Mouse (Mus musculus) lung, postnatal 25 days (tissue): ENCODE results near the gene Saxo1.

Source experiments
- DNase-seq: peaks from one replicate; pipeline ENCODE4 v3.0.0; 2022; ENCODE audit warnings: low spot score

Saxo1 gene

GRCm38 (mm10) chr4:86558228-86558627 lies at the start of gene Saxo1:
Saxo1 (minus strand) TSS chr4:86558328.
- DNase-seq: no peak

DNA sequence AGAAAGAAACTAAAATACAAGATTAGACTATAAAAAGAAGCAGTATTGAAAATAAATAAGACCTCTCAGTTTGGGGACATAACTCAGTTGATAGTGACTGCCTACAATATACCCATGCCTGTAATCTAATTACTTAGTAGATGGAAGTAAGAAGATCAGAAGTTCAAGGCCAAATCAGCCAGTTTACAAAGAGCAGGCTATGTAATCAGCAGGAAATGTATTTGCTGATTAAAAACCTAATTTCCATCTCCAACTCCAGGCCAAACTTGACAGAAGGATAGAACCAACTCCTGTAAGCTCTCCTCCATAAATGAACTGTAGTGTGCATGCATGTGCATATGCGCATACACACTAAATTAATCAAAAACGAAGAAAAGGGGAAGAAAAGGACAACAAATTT lies 33.2 kb upstream of the Saxo1 start:
- DNase-seq: no peak

DNA sequence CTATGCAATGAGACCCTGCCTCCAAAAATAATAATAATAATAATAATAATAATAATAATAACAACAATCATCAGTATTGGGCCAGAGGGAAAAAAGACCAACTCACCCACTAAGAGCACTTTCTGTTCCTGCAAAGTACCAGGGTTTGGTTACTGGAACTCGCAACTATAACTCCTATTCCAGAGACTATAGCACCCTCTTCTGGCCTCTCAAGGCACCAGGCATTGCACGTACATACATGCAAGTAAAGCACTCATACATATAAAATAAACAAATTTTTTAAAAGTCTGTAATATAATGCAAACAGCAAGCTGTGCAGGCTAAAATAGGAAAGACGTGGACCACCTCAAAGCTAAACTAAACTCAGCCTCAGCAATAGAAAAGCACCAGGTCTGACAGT lies 30.1 kb upstream of the Saxo1 start:
- peak; percentile 19 for DNase-seq

- no peak for DNase-seq
These were observed 22.5 kb upstream of the Saxo1 start for GRCm38 (mm10) chr4:86580591-86580990.

DNA sequence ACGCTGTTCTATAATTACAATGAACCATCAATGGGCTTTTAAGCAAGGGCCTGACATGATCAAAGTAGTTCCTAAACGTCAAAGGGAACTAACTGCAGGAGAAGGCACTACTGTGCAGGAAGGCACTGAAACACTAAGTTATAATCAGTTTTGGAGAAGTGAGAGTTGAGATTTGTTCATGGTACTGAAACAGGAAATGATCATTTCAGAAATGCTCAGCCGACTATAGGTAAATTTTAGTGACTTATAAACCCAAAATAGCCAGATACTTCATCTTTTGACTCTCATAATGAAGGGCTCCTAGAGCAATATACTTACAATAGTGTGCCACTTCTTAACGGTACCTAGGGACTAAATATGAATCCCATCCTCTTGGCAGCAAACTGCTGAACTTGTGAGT lies 21.9 kb upstream of the Saxo1 start:
- DNase-seq: peak; percentile 17

GRCm38 (mm10) chr4:86576630-86577225 lies 18.6 kb upstream of the Saxo1 start:
- no peak for DNase-seq

- no peak for DNase-seq
These were observed 18.0 kb upstream of the Saxo1 start for GRCm38 (mm10) chr4:86576120-86576541.

DNA sequence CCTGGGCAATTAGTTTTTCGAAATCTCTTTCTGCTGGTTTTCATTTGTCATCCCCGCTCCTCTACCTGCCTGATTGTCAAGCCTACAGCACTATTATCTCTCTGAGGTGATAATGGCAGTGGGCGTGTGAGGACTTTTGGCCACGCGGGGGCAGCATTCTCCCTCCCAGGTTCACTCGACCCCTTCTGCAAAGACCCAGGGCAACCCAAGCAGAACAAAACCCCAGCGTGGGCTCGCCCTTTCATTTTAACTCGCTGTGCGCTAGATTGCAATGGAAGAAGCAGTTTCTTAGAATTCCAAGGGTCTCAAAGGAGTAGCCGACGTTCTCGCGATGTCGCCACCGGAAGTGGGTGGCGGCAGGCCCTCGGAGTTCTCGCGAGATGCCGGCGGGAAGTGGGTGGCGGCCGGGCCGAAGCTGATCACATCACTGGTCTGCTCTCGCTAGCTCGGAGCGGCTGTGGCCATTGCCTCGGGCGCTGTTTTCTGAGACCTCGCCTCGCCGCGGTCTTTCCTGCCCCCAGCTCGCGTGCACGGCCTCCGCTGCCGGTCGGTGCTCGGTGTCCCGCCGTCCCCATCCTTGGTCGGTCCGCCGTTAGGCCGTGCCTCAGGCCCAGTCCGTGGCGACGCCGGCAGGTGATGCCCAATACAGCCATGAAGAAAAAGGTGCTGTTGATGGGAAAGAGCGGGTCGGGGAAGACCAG lies 17.3 kb upstream of the Saxo1 start, which contains the start of gene Rraga:
Rraga (plus strand) TSS at position 386 of the 701 bp plus-strand sequence.
- DNase-seq: peak; percentile 97

DNA sequence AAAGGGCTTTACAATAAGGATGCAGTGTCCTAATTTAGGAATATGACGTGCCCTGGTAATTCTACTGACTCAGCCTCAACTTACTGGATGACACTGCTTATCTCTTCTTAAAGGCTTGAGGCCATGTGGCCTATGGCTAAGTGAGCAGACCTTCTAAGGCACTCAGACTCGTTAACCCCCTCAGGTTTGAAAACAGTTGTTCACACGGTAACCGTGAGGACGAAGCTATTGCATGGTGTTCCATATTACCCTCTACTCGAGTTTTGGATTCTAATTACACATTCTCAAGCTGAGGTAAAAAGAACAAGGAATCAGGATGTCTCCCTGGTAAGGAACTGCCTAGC lies 16.8 kb upstream of the Saxo1 start:
- DNase-seq: no peak

DNA sequence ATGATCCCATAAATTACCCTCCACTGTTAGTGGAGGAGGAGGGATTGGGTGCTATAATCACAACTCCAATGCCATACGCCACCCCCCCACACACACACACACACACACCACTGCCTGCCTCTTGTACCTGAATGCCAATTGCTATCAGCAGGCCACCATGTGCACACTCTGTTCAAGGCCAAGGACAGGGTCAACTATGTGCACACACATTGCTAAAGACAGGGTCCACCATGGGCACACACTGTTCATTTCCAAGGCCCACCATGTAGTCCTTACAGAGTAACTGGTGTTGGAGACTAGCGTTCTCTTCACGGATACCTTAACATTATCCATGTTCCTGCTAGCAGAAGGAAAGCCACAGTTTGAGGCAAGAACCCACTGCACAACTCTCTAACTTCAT lies 2.9 kb upstream of the Saxo1 start:
- DNase-seq: no peak

GRCm38 (mm10) chr4:86559006-86559405 lies 878 bp upstream of the Saxo1 start:
- no peak for DNase-seq

DNA sequence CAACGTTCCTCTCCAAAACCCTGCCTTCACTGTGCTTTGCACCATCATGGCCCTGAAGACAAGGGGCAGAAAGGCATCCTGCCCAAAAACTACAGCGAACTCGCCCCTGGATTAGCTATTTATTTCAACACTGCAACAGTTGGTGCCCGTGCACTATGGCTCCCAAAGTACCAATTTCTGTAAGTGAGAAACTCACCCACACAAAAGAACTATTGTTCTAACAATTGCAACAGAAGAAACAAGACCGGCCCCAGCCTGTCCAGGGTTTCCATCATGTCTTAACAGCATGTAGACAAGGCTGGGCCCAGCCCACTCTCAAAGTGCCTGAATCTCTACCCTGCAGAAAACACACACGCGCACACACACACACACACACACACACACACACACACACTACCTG lies 757 bp downstream of the Saxo1 start:
- DNase-seq: no peak

- DNase-seq: peak; percentile 18
These were observed 3.0 kb downstream of the Saxo1 start for GRCm38 (mm10) chr4:86555035-86555707.

- peak; percentile 8 for DNase-seq
These were observed 9.8 kb downstream of the Saxo1 start for GRCm38 (mm10) chr4:86548332-86548731.

DNA sequence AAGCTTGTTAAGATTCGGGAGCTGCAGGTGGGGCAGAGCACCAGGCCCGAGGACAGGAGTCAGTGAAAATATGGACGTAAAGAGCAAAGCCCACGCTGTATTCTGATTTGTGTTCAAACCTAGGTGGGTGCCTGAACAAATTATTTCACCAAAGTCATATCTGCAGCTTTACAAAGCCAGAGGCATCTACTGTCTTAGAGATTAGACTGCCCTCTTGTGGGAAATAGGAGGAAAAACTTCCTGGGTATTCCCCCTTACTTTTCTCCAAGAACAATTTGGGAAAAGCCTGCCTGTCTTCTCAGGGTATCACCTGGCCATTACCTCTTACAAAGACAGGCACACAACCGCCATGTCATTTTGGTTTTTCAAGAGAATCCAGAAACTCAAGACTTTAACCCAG lies 12.5 kb downstream of the Saxo1 start:
- no peak for DNase-seq

- DNase-seq: no peak
These were observed 14.1 kb downstream of the Saxo1 start for GRCm38 (mm10) chr4:86543999-86544398.

DNA sequence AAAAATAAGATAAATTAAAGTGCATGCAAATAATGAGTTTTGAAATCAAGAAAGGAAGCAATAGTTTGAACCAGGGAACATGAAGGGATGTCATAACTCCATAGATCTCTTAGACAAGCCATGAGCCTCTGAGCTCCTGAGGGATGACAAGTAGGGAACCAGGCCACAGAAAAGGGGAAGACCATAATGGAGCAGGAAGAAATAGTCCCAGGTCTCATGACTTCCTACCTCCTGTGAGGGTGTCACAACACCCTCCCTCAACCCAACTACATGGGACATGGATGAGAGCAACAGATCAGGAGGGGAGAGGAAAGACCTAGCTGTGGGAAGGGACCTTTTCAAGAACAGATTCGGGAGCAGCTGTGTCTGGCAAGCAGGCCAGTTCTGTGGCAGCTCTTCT lies 16.6 kb downstream of the Saxo1 start:
- no peak for DNase-seq

GRCm38 (mm10) chr4:86538936-86539335 lies 19.2 kb downstream of the Saxo1 start:
- no peak for DNase-seq

DNA sequence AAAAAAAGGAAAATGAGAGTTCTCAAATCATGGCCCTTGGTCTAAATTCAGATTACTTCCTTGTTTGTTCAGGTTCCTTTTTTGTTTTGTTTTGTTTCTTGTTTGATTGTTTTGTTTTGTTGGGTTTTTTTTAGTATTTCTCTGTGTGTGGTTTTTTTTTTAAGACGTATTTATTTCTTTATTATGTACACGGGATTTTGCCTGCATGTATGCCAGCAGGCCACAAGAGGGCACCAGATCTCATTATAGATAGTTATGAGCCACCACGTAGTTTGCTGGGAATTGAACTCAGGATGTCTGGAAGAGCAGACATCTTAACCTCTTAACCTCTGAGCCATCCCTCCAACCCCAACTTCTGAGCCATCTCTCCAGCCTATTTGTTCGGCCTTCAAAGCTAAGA lies 20.2 kb downstream of the Saxo1 start:
- DNase-seq: peak; percentile 28

DNA sequence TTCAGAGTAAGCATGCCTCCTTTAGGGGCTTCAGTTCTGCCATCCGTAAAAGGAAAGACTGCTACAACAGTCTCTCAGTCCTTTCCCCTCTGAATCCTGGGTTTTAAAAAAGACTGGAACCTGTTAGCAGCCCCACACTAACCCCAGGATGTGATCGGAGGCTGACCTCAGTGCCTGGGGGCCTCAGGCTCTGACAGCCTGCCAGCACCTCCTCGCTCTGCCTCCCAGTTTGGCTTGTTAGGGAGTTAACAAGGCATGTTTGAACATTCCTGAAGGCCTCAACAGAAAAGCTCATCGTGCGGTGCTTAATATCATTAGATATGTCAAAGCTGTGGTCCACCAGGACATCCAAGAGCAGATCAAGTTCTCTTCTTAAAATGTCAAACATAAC lies 24.0 kb downstream of the Saxo1 start:
- DNase-seq: no peak

DNA sequence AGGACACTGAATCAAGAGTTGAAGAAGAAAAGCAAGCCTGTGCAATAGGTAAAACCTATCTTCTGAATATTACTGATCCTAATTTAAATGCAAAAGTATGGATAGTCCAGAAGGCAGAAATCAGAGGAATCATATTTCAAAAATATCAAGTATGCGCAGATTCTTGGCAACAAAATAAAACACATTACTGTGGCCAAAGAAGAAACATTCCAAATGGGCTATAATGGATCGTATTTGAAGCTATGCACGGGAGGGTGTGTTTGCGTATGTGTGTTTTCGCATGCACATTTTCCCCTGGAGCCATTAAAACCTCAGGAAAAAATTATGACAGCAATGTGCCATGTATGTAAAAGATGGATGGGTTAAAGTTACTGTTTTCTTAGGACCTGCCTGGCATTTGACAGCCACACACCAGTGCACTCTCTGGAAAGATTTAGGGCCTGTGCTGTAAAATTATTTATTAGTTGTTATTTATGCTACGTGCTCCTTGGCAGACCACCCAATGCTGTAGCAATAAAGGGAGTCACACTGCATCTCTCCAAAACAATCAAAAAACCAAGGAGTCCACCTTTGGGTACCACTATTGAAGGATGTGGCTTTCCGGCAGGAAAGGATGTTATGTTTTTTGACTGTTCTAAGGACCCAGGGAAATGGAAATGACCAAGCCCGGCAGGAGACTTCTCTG lies 24.6 kb downstream of the Saxo1 start:
- DNase-seq: no peak

GRCm38 (mm10) chr4:86529161-86529560 lies 29.0 kb downstream of the Saxo1 start:
- no peak for DNase-seq
